Comparison of ENCODE assay signal across 13 mouse cellular contexts in the genomic region with DNA sequence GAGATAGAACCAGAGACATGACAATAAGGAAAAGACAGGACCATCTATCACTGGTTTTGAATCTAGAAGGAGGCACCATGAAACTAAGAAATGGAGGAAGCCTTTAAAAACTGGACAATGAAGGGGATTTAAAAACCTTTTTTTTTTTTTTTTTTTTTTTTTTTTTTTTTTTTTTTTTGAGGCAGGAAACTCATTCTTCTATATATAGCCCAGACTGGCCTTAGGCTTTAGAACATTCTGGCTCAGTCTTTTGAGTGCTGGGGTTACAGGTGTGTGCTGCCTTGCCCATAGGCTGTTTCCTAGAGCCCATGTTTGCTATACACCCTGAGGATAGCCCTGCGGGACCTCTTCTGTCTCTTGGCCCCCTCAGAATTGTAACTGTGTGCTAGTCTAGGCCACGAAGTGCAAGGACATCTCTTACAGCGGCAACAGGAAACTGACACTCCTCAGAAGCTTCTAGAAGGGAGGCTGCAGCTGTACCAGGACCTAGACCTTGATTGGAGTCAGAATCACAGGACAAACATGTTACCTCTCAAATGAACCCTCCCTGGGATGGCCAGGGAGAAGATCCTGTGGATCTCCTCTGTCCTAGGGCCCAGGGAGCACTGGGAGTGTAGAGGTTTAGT. TPM values are rescaled to one million over a fixed set of nuclear protein-coding genes. Genes with fewer than 3 reads are reported as not detected.
A peak's percentile ranks its signal among the peaks of the same experiment; 100 is the strongest.
DNase-seq lines count a peak whose midpoint lies in the region; TF ChIP-seq lines count a peak whose summit lies in the region.
"Had no signal": no experiment of that assay in that cellular context is flagged by ENCODE, and none has a peak within 500 bp of the region (broad histone marks: within the 10 kb centered on the region; RNA-seq: fewer than 3 reads in every experiment).

No protein-coding gene starts in this region.

- TF ChIP-seq CTCF in kidney, adult 2 months (conservative IDR thresholded peaks at IDR 0.05; ENCODE audit: insufficient read depth, insufficient read length, low read depth, low read length) = no peak

- no peak for DNase-seq in kidney, adult 2 months
- no peak for DNase-seq in kidney, adult 18-20 months
- DNase-seq in thymus, postnatal 0 days (ENCODE audit: low spot score) = peak; percentile 53
- no peak for DNase-seq in thymus, postnatal 4 days
- peak; percentile 70 for DNase-seq in induced T-regulatory cell, adult 2 months (ENCODE audit: low read depth)
- DNase-seq in urinary bladder, adult 18-20 months (ENCODE audit: low spot score in 2 of 2) = no peak
- no peak for DNase-seq in cerebellum, adult 9-10 months
- DNase-seq: cerebellum, adult 11 months; gastrocnemius, postnatal 14 days had no signal

- no peak overlapping the region for H3K4me3 ChIP-seq in kidney, adult 2 months (ENCODE audit: insufficient read depth, low read depth, low read length)
- H3K4me3 ChIP-seq: intestine, embryonic 15.5 days; megakaryocyte, embryonic 14.5 days had no signal

- peak overlapping the region; percentile 94 for H3K27ac ChIP-seq in kidney, adult 2 months (ENCODE audit: insufficient read depth, low read depth, low read length)
- H3K27ac ChIP-seq: intestine, embryonic 15.5 days; liver, embryonic 14.5 days had no signal

- H3K27me3 ChIP-seq in kidney, adult 2 months (replicated peaks; ENCODE audit: control insufficient read depth, insufficient read depth, low read length) = no peaks in the 10 kb centered on the region
- H3K27me3 ChIP-seq: intestine, embryonic 15.5 days; megakaryocyte, embryonic 14.5 days had no signal

- 0 out of 2 replicates have a peak, but pooled peaks cover 9% of the 10 kb centered on the region for H3K4me1 ChIP-seq in kidney, adult 2 months (ENCODE audit: control insufficient read depth, insufficient read depth, low read length)

- H3K36me3 ChIP-seq in kidney, adult 2 months (ENCODE audit: control insufficient read depth, insufficient read depth, low read length) = no peaks in the 10 kb centered on the region
- H3K36me3 ChIP-seq: intestine, embryonic 15.5 days had no signal

- no peak for TF ChIP-seq POLR2A in kidney, adult 2 months (IDR thresholded peaks at IDR 0.05; ENCODE audit: low read depth, low read length)

- 80% methylated on average over 3 of the region's 3 CpGs for WGBS in kidney, adult 2 months

RNA-seq across cellular contexts. Expression of gene Gm17334, which starts 12.4 kb away (rescaled TPM):
- 0.91 and 1.1 TPM in 2 replicates for polyA plus RNA-seq in kidney, adult 2 months (2012; rRNA removed)
- 0.94 and 1.2 TPM in 2 replicates for polyA plus RNA-seq in thymus, postnatal 0 days (2015; fragmentation: Nextera tagmentation; extraction: Ambion mirVana)
- polyA plus RNA-seq: heart, embryonic 14.5 days; liver, embryonic 14.5 days had no signal

RNA-seq across cellular contexts. Expression of gene Irf1, which starts 15.6 kb away (rescaled TPM):
- polyA plus RNA-seq in kidney, adult 2 months (2012; rRNA removed) = 31.5 and 35.5 TPM in 2 replicates
- 105 and 114 TPM in 2 replicates for polyA plus RNA-seq in thymus, postnatal 0 days (2015; fragmentation: Nextera tagmentation; extraction: Ambion mirVana)

Comparison
In these comparisons a context has a peak if more than half of its experiments do, and no peak if none do; other contexts are left out.
1. DNase-seq: peak in thymus, postnatal 0 days (single experiment) and induced T-regulatory cell, adult 2 months (single experiment); none in kidney, adult 2 months (single experiment), kidney, adult 18-20 months (single experiment), thymus, postnatal 4 days (single experiment), urinary bladder, adult 18-20 months (0 of 2) and cerebellum, adult 9-10 months (single experiment).